Mouse (Mus musculus) v-Abl transformed pro-B cells (cell line): Measurements from ENCODE around the gene Twf2.

Experiments used
- in situ Hi-C, 2 experiments: fragments of 400-800 bp; cut with MboI; formaldehyde crosslinking; loops; one replicate each; pipeline ENCODE4 v1.15.1; 2025; ENCODE audit not compliant: unreplicated experiment in 2 of 2

The Twf2 gene

GRCm38 (mm10) chr9:106202819-106203636 is at the start of gene Twf2:
Twf2 (plus strand) TSS chr9:106203108.
- in situ Hi-C loops = loop anchor here in 1 of 2 experiments (25.0 kb wide), 1 partner anchor 1109 kb away; no protein-coding TSS in a partner anchor

GRCm38 (mm10) chr9:106154106-106154505 is 48.8 kb upstream of the Twf2 start:
- in situ Hi-C loops = loop anchor here (25.0 kb wide), 4 partner anchors 283 to 1383 kb away; partner anchors contain the start of genes Abhd14a (in 2 of the 2), Abhd14b (in 2 of the 2), Acy1 (in 2 of the 2) and Rpl29 (in 2 of the 2)

- in situ Hi-C loops = loop anchor here (5.0 to 25.0 kb wide), 6 partner anchors 56 to 1381 kb away; partner anchors contain the start of genes Abhd14a (in 2 of the 2), Abhd14b (in 2 of the 2), Acy1 (in 2 of the 2) and Rpl29 (in 2 of the 2)
These were observed 46.5 kb upstream of the Twf2 start for GRCm38 (mm10) chr9:106156419-106156818.

GRCm38 (mm10) chr9:106156921-106157622 is 45.8 kb upstream of the Twf2 start:
- in situ Hi-C loops = loop anchor here (5.0 to 25.0 kb wide), 6 partner anchors 55 to 1380 kb away; partner anchors contain the start of genes Abhd14a (in 2 of the 2), Abhd14b (in 2 of the 2), Acy1 (in 2 of the 2) and Rpl29 (in 2 of the 2)

GRCm38 (mm10) chr9:106157623-106157925 is 45.3 kb upstream of the Twf2 start:
- in situ Hi-C loops = loop anchor here (5.0 to 25.0 kb wide), 6 partner anchors 55 to 1380 kb away; partner anchors contain the start of genes Abhd14a (in 2 of the 2), Abhd14b (in 2 of the 2), Acy1 (in 2 of the 2) and Rpl29 (in 2 of the 2)

GRCm38 (mm10) chr9:106158037-106158491 is 44.8 kb upstream of the Twf2 start, which contains the start of gene Glyctk:
Glyctk (minus strand) TSS chr9:106158138.
- in situ Hi-C loops = loop anchor here (5.0 to 25.0 kb wide), 6 partner anchors 54 to 1379 kb away; partner anchors contain the start of genes Abhd14a (in 2 of the 2), Abhd14b (in 2 of the 2), Acy1 (in 2 of the 2) and Rpl29 (in 2 of the 2)

- in situ Hi-C loops = loop anchor here (5.0 to 25.0 kb wide), 6 partner anchors 53 to 1378 kb away; partner anchors contain the start of genes Abhd14a (in 2 of the 2), Abhd14b (in 2 of the 2), Acy1 (in 2 of the 2) and Rpl29 (in 2 of the 2)
These were observed 43.7 kb upstream of the Twf2 start for GRCm38 (mm10) chr9:106159237-106159636.

GRCm38 (mm10) chr9:106159784-106160301 is 43.1 kb upstream of the Twf2 start:
- in situ Hi-C loops = loop anchor here (5.0 to 25.0 kb wide), 7 partner anchors 52 to 1377 kb away; partner anchors contain the start of genes Abhd14a (in 2 of the 2), Abhd14b (in 2 of the 2), Acy1 (in 2 of the 2) and Rpl29 (in 2 of the 2)

- in situ Hi-C loops = loop anchor here (5.0 to 25.0 kb wide), 5 partner anchors 122 to 1377 kb away; partner anchors contain the start of genes Abhd14a (in 2 of the 2), Abhd14b (in 2 of the 2), Acy1 (in 2 of the 2) and Rpl29 (in 2 of the 2)
These were observed 42.5 kb upstream of the Twf2 start for GRCm38 (mm10) chr9:106160426-106160825.

- in situ Hi-C loops = loop anchor here (5.0 to 25.0 kb wide), 5 partner anchors 41 to 1371 kb away; partner anchors contain the start of genes Abhd14a (in 2 of the 2), Abhd14b (in 2 of the 2), Acy1 (in 2 of the 2) and Rpl29 (in 2 of the 2)
These were observed 36.2 kb upstream of the Twf2 start for GRCm38 (mm10) chr9:106166709-106167108.

GRCm38 (mm10) chr9:106167241-106167640 is 35.7 kb upstream of the Twf2 start:
- in situ Hi-C loops = loop anchor here (5.0 to 25.0 kb wide), 5 partner anchors 40 to 1370 kb away; partner anchors contain the start of genes Abhd14a (in 2 of the 2), Abhd14b (in 2 of the 2), Acy1 (in 2 of the 2) and Rpl29 (in 2 of the 2)

- in situ Hi-C loops = loop anchor here (5.0 to 25.0 kb wide), 5 partner anchors 40 to 1370 kb away; partner anchors contain the start of genes Abhd14a (in 2 of the 2), Abhd14b (in 2 of the 2), Acy1 (in 2 of the 2) and Rpl29 (in 2 of the 2)
These were observed 35.2 kb upstream of the Twf2 start for GRCm38 (mm10) chr9:106167703-106168102.

GRCm38 (mm10) chr9:106169006-106169405 is 33.9 kb upstream of the Twf2 start:
- in situ Hi-C loops = loop anchor here (5.0 to 25.0 kb wide), 5 partner anchors 38 to 1368 kb away; partner anchors contain the start of genes Abhd14a (in 2 of the 2), Abhd14b (in 2 of the 2), Acy1 (in 2 of the 2) and Rpl29 (in 2 of the 2)

- in situ Hi-C loops = loop anchor here (5.0 to 25.0 kb wide), 5 partner anchors 37 to 1367 kb away; partner anchors contain the start of genes Abhd14a (in 2 of the 2), Abhd14b (in 2 of the 2), Acy1 (in 2 of the 2) and Rpl29 (in 2 of the 2)
These were observed 33.0 kb upstream of the Twf2 start for GRCm38 (mm10) chr9:106169917-106170316.

- in situ Hi-C loops = loop anchor here (25.0 kb wide), 4 partner anchors 267 to 1367 kb away; partner anchors contain the start of genes Abhd14a (in 2 of the 2), Abhd14b (in 2 of the 2), Acy1 (in 2 of the 2) and Rpl29 (in 2 of the 2)
These were observed 32.2 kb upstream of the Twf2 start, which contains the start of gene Wdr82 for GRCm38 (mm10) chr9:106170556-106171345. Wdr82 (plus strand) TSS chr9:106170928.

GRCm38 (mm10) chr9:106171346-106172158 is 31.4 kb upstream of the Twf2 start:
- in situ Hi-C loops = loop anchor here (25.0 kb wide), 4 partner anchors 266 to 1366 kb away; partner anchors contain the start of genes Abhd14a (in 2 of the 2), Abhd14b (in 2 of the 2), Acy1 (in 2 of the 2) and Rpl29 (in 2 of the 2)

GRCm38 (mm10) chr9:106172527-106172926 is 30.4 kb upstream of the Twf2 start:
- in situ Hi-C loops = loop anchor here (25.0 kb wide), 4 partner anchors 265 to 1365 kb away; partner anchors contain the start of genes Abhd14a (in 2 of the 2), Abhd14b (in 2 of the 2), Acy1 (in 2 of the 2) and Rpl29 (in 2 of the 2)
